Mouse (Mus musculus): ENCODE measurements at regions not wholly inside any gene's neighbourhood (a gene's known extent, or its start where the extent isn't known, plus 50 kb on each side); places are given as distances from the start of the nearest gene placed in this dataset.

DNA sequence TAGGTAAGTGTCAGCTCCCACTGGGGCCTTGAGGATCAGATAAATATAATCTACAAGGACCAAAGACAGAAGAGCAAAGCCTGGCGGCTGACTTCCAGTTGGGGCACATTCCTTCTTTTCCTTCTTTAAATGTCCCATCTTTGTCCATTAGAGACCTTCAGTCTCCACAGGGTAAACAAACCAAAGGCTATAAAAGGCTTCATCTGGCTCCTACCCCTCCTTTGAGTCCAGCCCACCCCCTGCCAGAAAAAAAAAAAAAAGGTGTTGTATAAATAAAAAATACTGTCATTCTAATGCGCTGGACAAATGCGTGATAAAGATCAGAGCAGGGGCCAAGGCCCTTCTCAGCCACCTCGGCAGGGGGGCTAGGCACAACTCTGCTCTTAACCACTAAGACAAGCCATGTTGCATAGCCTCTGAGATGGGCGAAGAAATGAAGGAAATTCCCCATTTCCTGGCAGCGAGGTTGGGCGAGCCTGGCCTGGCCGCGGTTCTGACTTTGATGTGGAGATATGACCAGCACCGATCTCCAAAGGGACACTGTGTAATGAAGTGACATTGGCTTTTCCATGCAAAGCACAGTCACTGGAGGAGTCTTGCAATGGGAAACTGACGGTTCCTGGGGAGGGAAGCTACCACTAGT, 492.0 kb downstream of the Med13l start:
- H3K4me1 ChIP-seq (ENCODE audit: control insufficient read depth, insufficient read depth, low read length), result peaks cover 5% of the 10 kb centered on the region
- DNase-seq, result peak in 1 of 2 experiments; percentile 18
- H3K27ac ChIP-seq, result peak overlapping the region; percentile 33
- H3K9ac ChIP-seq (ENCODE audit: low read depth, low read length), result no peak overlapping the region
- WGBS, result 41% methylated on average over 11 of the region's 11 CpGs
- intact Hi-C loops (cut with DNase I), result loop anchor here (2.0 kb wide), 1 partner anchor 172 kb away; no protein-coding TSS in a partner anchor
- H3K27me3 ChIP-seq (ENCODE audit: control insufficient read depth, insufficient read depth, low read length), result no peaks in the 10 kb centered on the region
- H3K36me3 ChIP-seq (ENCODE audit: control insufficient read depth, insufficient read depth, low read length), result no peaks in the 10 kb centered on the region
- no peak for TF ChIP-seq POLR2A (IDR thresholded peaks at IDR 0.05; ENCODE audit: insufficient read depth, low read depth, low read length)
- 0 out of 2 replicates have a peak, but pooled peaks have one; percentile 10 for TF ChIP-seq EP300 (IDR thresholded peaks at IDR 0.05; ENCODE audit: insufficient read depth, low read depth, low read length)
- no peaks in the 10 kb centered on the region for H3K79me2 ChIP-seq (replicated peaks; ENCODE audit: control insufficient read depth, insufficient read depth, low read length)
- no peak overlapping the region for H3K4me3 ChIP-seq

DNA sequence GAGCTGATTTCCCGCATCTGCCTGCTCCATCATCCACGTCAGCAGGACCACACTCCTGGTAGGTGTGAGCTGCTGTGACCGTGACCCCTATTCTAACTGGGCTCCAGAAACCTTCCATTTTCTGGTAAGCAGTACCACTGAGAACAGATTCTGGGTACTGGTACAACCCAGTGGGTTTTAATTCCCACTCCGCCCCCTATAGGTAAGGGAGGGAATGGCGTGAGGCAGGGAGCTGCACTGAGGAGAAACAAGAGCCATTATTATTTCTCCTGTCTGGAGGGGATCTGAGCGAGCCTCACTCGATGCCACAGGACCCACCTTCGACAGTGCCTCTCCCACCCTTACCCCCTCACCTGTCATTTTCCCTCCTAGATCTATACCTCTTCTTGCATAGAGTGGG, 493.3 kb downstream of the Med13l start:
- intact Hi-C loops (cut with DNase I), result loop anchor here (2.0 kb wide), 2 partner anchors 73 to 173 kb away; no protein-coding TSS in a partner anchor
- Histone ChIP-seq H3K79me2 (replicated peaks; ENCODE audit: control insufficient read depth, insufficient read depth, low read length) (no peaks in the 10 kb centered on the region), H3K36me3 (ENCODE audit: control insufficient read depth, insufficient read depth, low read length) (no peaks in the 10 kb centered on the region), H3K27ac (no peak overlapping the region), H3K4me1 (ENCODE audit: control insufficient read depth, insufficient read depth, low read length) (peaks cover 12% of the 10 kb centered on the region), H3K27me3 (ENCODE audit: control insufficient read depth, insufficient read depth, low read length) (no peaks in the 10 kb centered on the region), H3K9ac (ENCODE audit: low read depth, low read length) (no peak overlapping the region), H3K4me3 (no peak overlapping the region)
- no peak for DNase-seq
- WGBS, result 92% methylated on average over 8 of the region's 8 CpGs
- TF ChIP-seq EP300 (IDR thresholded peaks at IDR 0.05; ENCODE audit: insufficient read depth, low read depth, low read length), result no peak
- TF ChIP-seq CTCF (IDR thresholded peaks at IDR 0.05), result peak; percentile 60

DNA sequence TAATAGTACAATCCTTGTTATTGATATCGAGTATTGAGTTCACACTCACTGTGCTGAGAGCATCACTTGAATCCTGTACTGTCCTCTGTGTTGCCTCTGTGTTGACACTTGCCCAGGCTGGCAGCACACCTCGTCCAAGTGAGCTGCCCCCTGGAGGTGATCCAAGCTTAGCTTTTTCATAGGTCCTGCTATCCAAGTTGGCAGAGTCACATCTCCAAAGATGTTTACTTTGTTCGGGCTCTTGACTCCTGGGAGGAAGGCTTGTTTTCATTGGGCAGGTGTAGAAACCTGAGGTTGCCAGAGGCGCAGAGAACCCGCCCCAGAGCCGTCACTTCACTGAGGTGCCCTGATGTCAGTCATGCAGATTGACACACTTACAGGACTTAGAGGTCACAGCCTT, 493.9 kb downstream of the Med13l start:
- Histone ChIP-seq H3K4me3 (no peak overlapping the region), H3K27ac (peak overlapping the region; percentile 0; the same call in 1 of the 2 replicates), H3K4me1 (ENCODE audit: control insufficient read depth, insufficient read depth, low read length) (peaks cover 14% of the 10 kb centered on the region), H3K27me3 (ENCODE audit: control insufficient read depth, insufficient read depth, low read length) (no peaks in the 10 kb centered on the region), H3K9ac (ENCODE audit: low read depth, low read length) (no peak overlapping the region), H3K36me3 (ENCODE audit: control insufficient read depth, insufficient read depth, low read length) (no peaks in the 10 kb centered on the region), H3K79me2 (replicated peaks; ENCODE audit: control insufficient read depth, insufficient read depth, low read length) (no peaks in the 10 kb centered on the region)
- 71% methylated on average over 6 of the region's 6 CpGs for WGBS
- no peak for DNase-seq
- TF ChIP-seq CTCF (IDR thresholded peaks at IDR 0.05) (no peak), EP300 (IDR thresholded peaks at IDR 0.05; ENCODE audit: insufficient read depth, low read depth, low read length) (no peak), POLR2A (IDR thresholded peaks at IDR 0.05; ENCODE audit: insufficient read depth, low read depth, low read length) (no peak)
- intact Hi-C loops (cut with DNase I), result loop anchor here (2.0 kb wide), 1 partner anchor 74 kb away; no protein-coding TSS in a partner anchor

DNA sequence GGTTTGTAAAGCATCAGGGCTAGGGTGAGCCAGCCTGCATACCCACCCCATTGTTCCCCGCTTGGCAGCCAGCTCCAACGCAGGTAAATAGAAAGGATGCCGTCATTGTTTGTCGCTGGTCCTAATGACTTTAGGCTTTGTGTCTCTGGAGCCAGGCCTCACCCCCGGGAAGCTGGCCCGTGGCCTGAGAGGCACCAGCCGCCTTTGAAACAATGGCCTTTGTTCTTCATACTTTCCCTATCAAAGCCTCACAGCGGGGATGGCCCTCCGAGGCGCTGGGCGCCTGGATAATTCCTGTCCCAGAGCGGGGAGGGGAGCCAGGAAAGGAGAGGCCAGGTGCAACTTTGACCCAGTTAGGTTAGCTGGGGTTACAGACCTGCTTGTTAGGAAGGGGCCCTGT, 495.0 kb downstream of the Med13l start:
- Histone ChIP-seq H3K27me3 (ENCODE audit: control insufficient read depth, insufficient read depth, low read length) (no peaks in the 10 kb centered on the region), H3K4me1 (ENCODE audit: control insufficient read depth, insufficient read depth, low read length) (peaks cover 17% of the 10 kb centered on the region), H3K27ac (peak overlapping the region; percentile 40), H3K4me3 (no peak overlapping the region), H3K36me3 (ENCODE audit: control insufficient read depth, insufficient read depth, low read length) (no peaks in the 10 kb centered on the region), H3K9ac (ENCODE audit: low read depth, low read length) (peak overlapping the region; percentile 23), H3K79me2 (replicated peaks; ENCODE audit: control insufficient read depth, insufficient read depth, low read length) (no peaks in the 10 kb centered on the region)
- WGBS, result 17% methylated on average over 12 of the region's 12 CpGs
- peak; percentile 66 to 79 for DNase-seq
- intact Hi-C loops (cut with DNase I), result loop anchor here (2.0 to 5.0 kb wide), 3 partner anchors 75 to 617 kb away; partner anchors contain the start of gene Tbx3
- 0 out of 2 replicates have a peak, but pooled peaks have one; percentile 73 for TF ChIP-seq EP300 (IDR thresholded peaks at IDR 0.05; ENCODE audit: insufficient read depth, low read depth, low read length)
- no peak for TF ChIP-seq POLR2A (IDR thresholded peaks at IDR 0.05; ENCODE audit: insufficient read depth, low read depth, low read length)

DNA sequence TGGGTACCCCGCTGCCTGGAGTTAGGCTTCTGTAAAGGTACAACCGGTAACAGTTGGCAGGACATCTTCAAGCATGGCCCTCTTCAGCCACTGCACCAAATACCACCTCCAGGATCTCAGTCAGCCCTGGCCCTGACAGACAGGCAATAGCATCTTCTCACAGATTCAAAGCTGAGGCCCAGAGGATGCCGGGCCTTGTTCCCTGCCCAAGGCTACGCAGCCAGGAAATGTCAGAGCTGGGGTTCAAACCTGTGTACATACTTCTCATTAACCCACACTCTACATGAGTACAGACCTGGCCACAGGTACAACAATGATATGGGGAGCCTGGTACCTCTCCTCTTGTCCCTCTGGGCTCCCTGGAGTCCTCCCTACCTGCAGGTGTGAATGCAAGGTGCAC, 497.3 kb downstream of the Med13l start:
- Histone ChIP-seq H3K27me3 (ENCODE audit: control insufficient read depth, insufficient read depth, low read length) (no peaks in the 10 kb centered on the region), H3K79me2 (replicated peaks; ENCODE audit: control insufficient read depth, insufficient read depth, low read length) (no peaks in the 10 kb centered on the region), H3K9ac (ENCODE audit: low read depth, low read length) (no peak overlapping the region; the same call in 1 of the 2 replicates), H3K4me3 (no peak overlapping the region), H3K36me3 (ENCODE audit: control insufficient read depth, insufficient read depth, low read length) (no peaks in the 10 kb centered on the region), H3K27ac (peak overlapping the region; percentile 93), H3K4me1 (ENCODE audit: control insufficient read depth, insufficient read depth, low read length) (peaks cover 15% of the 10 kb centered on the region)
- DNase-seq, result peak in 1 of 2 experiments; percentile 29
- WGBS, result 75% methylated on average over 4 of the region's 4 CpGs
- no peak for TF ChIP-seq CTCF (IDR thresholded peaks at IDR 0.05)
- no peak for TF ChIP-seq EP300 (IDR thresholded peaks at IDR 0.05; ENCODE audit: insufficient read depth, low read depth, low read length)
- TF ChIP-seq POLR2A (IDR thresholded peaks at IDR 0.05; ENCODE audit: insufficient read depth, low read depth, low read length), result no peak
- intact Hi-C loops (cut with DNase I), result loop anchor here (1.0 to 5.0 kb wide), 5 partner anchors 77 to 628 kb away; partner anchors contain the start of gene Tbx3

DNA sequence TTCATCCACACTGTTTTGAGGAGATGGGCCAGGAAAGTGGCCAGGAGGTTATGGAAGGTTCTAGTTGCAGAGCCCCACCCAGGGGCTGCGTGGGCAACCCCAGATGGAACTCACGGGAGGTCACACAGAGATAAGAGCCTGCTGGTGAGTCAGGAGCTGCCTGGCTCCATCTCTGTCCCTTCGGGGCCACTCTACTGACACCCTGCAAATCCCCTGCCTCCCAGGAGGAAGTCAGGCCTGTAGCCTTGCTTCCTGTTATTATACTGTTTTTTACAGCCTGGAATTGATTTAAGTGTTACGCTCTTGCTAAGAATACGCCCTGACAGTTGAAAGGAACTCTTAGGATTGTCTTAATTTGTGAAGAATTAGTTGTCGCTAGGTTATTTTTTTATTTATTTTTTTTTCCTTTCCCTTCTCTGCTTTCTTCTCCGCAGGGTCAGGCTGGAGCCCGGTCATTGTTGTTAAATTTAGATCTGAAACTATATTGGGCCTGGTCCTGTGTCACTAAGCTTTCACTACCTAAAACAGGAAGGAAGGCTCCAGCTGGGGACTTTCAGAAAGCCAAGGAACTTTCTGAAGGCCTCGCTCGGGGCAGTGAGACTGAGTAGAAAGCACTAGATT, 497.9 kb downstream of the Med13l start:
- peaks cover 15% of the 10 kb centered on the region for H3K4me1 ChIP-seq (ENCODE audit: control insufficient read depth, insufficient read depth, low read length)
- peak overlapping the region; percentile 93 for H3K27ac ChIP-seq
- intact Hi-C loops (cut with DNase I), result loop anchor here (1.0 to 5.0 kb wide), 5 partner anchors 77 to 628 kb away; partner anchors contain the start of gene Tbx3
- H3K4me3 ChIP-seq, result no peak overlapping the region
- WGBS, result 36% methylated on average over 10 of the region's 10 CpGs
- no peaks in the 10 kb centered on the region for H3K79me2 ChIP-seq (replicated peaks; ENCODE audit: control insufficient read depth, insufficient read depth, low read length)
- no peaks in the 10 kb centered on the region for H3K27me3 ChIP-seq (ENCODE audit: control insufficient read depth, insufficient read depth, low read length)
- H3K9ac ChIP-seq (ENCODE audit: low read depth, low read length), result no peak overlapping the region
- H3K36me3 ChIP-seq (ENCODE audit: control insufficient read depth, insufficient read depth, low read length), result no peaks in the 10 kb centered on the region
- 0 out of 2 replicates have a peak, but pooled peaks have one; percentile 23 for TF ChIP-seq POLR2A (IDR thresholded peaks at IDR 0.05; ENCODE audit: insufficient read depth, low read depth, low read length)
- no peak for TF ChIP-seq EP300 (IDR thresholded peaks at IDR 0.05; ENCODE audit: insufficient read depth, low read depth, low read length)
- 0 out of 2 replicates have a peak, but pooled peaks have one; percentile 11 for TF ChIP-seq CTCF (IDR thresholded peaks at IDR 0.05)
- peak; percentile 64 to 73 for DNase-seq

Data from heart, adult 2 months (tissue).